Mouse (Mus musculus): ENCODE results near the gene Psmb3.
A peak's percentile ranks its signal among the peaks of the same experiment; 100 is the strongest.

Gene Psmb3

GRCm38 (mm10) chr11:97666794-97667193 is 36.4 kb upstream of the Psmb3 start:
- DNase-seq (ENCODE audit: extremely low read depth, insufficient read length, low spot score): no peak

GRCm38 (mm10) chr11:97668160-97668559 is 35.0 kb upstream of the Psmb3 start:
- DNase-seq (ENCODE audit: extremely low read depth, insufficient read length, low spot score): no peak

GRCm38 (mm10) chr11:97669268-97669667 is 33.9 kb upstream of the Psmb3 start:
- DNase-seq (ENCODE audit: extremely low read depth, insufficient read length, low spot score): no peak

GRCm38 (mm10) chr11:97669829-97670228 is 33.4 kb upstream of the Psmb3 start:
- no peak for DNase-seq (ENCODE audit: extremely low read depth, insufficient read length, low spot score)

- no peak for DNase-seq (ENCODE audit: extremely low read depth, insufficient read length, low spot score)
Measured at GRCm38 (mm10) chr11:97670234-97671176, 32.7 kb upstream of the Psmb3 start.

GRCm38 (mm10) chr11:97671177-97671527 is 32.0 kb upstream of the Psmb3 start:
- no peak for DNase-seq (ENCODE audit: extremely low read depth, insufficient read length, low spot score)

GRCm38 (mm10) chr11:97673148-97673547 is 30.1 kb upstream of the Psmb3 start:
- DNase-seq (ENCODE audit: extremely low read depth, insufficient read length, low spot score): no peak

GRCm38 (mm10) chr11:97676050-97676754 is 27.0 kb upstream of the Psmb3 start:
- DNase-seq (ENCODE audit: extremely low read depth, insufficient read length, low spot score): no peak

GRCm38 (mm10) chr11:97677381-97677780 is 25.8 kb upstream of the Psmb3 start:
- no peak for DNase-seq (ENCODE audit: extremely low read depth, insufficient read length, low spot score)

- no peak for DNase-seq (ENCODE audit: extremely low read depth, insufficient read length, low spot score)
Measured at GRCm38 (mm10) chr11:97677842-97678241, 25.4 kb upstream of the Psmb3 start.

GRCm38 (mm10) chr11:97678301-97678700 is 24.9 kb upstream of the Psmb3 start:
- DNase-seq (ENCODE audit: extremely low read depth, insufficient read length, low spot score): no peak

- no peak for DNase-seq (ENCODE audit: extremely low read depth, insufficient read length, low spot score)
Measured at GRCm38 (mm10) chr11:97680430-97680829, 22.8 kb upstream of the Psmb3 start.

GRCm38 (mm10) chr11:97682504-97683055 is 20.6 kb upstream of the Psmb3 start:
- no peak for DNase-seq (ENCODE audit: extremely low read depth, insufficient read length, low spot score)

- no peak for DNase-seq (ENCODE audit: extremely low read depth, insufficient read length, low spot score)
Measured at GRCm38 (mm10) chr11:97684063-97684680, 19.0 kb upstream of the Psmb3 start.

- no peak for DNase-seq (ENCODE audit: extremely low read depth, insufficient read length, low spot score)
Measured at GRCm38 (mm10) chr11:97684766-97685165, 18.4 kb upstream of the Psmb3 start.

GRCm38 (mm10) chr11:97685613-97686321 is 17.4 kb upstream of the Psmb3 start, which contains the start of gene Cisd3:
Gene Cisd3 (plus strand): TSS chr11:97685826.
- peak; percentile 97 for DNase-seq (ENCODE audit: extremely low read depth, insufficient read length, low spot score)

- DNase-seq (ENCODE audit: extremely low read depth, insufficient read length, low spot score): no peak
Measured at GRCm38 (mm10) chr11:97686322-97686908, 16.8 kb upstream of the Psmb3 start.

GRCm38 (mm10) chr11:97687061-97687460 is 16.1 kb upstream of the Psmb3 start:
- no peak for DNase-seq (ENCODE audit: extremely low read depth, insufficient read length, low spot score)

GRCm38 (mm10) chr11:97689861-97690260 is 13.3 kb upstream of the Psmb3 start:
- peak; percentile 50 for DNase-seq (ENCODE audit: extremely low read depth, insufficient read length, low spot score)

GRCm38 (mm10) chr11:97694435-97694834 is 8.8 kb upstream of the Psmb3 start:
- DNase-seq (ENCODE audit: extremely low read depth, insufficient read length, low spot score): no peak

Measured in 3134 (cell line).